Mouse (Mus musculus): ENCODE data around the gene Nav2. TPM values are rescaled to one million over a fixed set of nuclear protein-coding genes. Genes with fewer than 3 reads are reported as not detected.

The Nav2 gene
- polyA plus RNA-seq, 1 experiment from 2014 or later: 7.5 TPM

- no peak overlapping the region for H3K9ac ChIP-seq (ENCODE audit: low read length)
- H3K4me2 ChIP-seq (ENCODE audit: low read depth, severe bottlenecking): no peak overlapping the region
- no peaks in the 10 kb centered on the region for H3K27me3 ChIP-seq (ENCODE audit: control insufficient read depth, insufficient read depth, low read length)
- no peaks in the 10 kb centered on the region for H3K36me3 ChIP-seq (ENCODE audit: control insufficient read depth, insufficient read depth, low read length)
- no peaks in the 10 kb centered on the region for H3K9me3 ChIP-seq (ENCODE audit: control insufficient read depth, low read length)
- H3K4me1 ChIP-seq (ENCODE audit: control insufficient read depth, insufficient read depth, low read length): peaks cover 10% of the 10 kb centered on the region; the same call in 1 of the 2 replicates
- WGBS: 81% methylated on average over 4 of the region's 4 CpGs
- H3K27ac ChIP-seq (replicated peaks; ENCODE audit: low read depth, low read length): no peak overlapping the region
- DNase-seq (ENCODE audit: low spot score) (no peak), ATAC-seq (ENCODE audit: insufficient number of reproducible peaks, low FRiP score, low TSS enrichment, low read depth) (no peak)
- no peak overlapping the region for H3K4me3 ChIP-seq (ENCODE audit: low read depth, low read length)
Measured at GRCm38 (mm10) chr7:49478886-49479285, 570.4 kb downstream of the Nav2 start.

- H3K9ac ChIP-seq (ENCODE audit: low read length): no peak overlapping the region
- no peaks in the 10 kb centered on the region for H3K9me3 ChIP-seq (ENCODE audit: control insufficient read depth, low read length)
- no peak for DNase-seq (ENCODE audit: low spot score)
- peaks cover 28% of the 10 kb centered on the region for H3K4me1 ChIP-seq (ENCODE audit: control insufficient read depth, insufficient read depth, low read length)
- no peak overlapping the region for H3K4me3 ChIP-seq (ENCODE audit: low read depth, low read length)
- H3K4me2 ChIP-seq (ENCODE audit: low read depth, severe bottlenecking): no peak overlapping the region
- ATAC-seq (ENCODE audit: insufficient number of reproducible peaks, low FRiP score, low TSS enrichment, low read depth): no peak
- WGBS: 85% methylated on average over 8 of the region's 8 CpGs
- no peaks in the 10 kb centered on the region for H3K27me3 ChIP-seq (ENCODE audit: control insufficient read depth, insufficient read depth, low read length)
- no peaks in the 10 kb centered on the region for H3K36me3 ChIP-seq (ENCODE audit: control insufficient read depth, insufficient read depth, low read length)
- no peak overlapping the region for H3K27ac ChIP-seq (replicated peaks; ENCODE audit: low read depth, low read length)
Measured at GRCm38 (mm10) chr7:49480962-49481361, 572.4 kb downstream of the Nav2 start.

- DNase-seq (ENCODE audit: low spot score) (peak; percentile 37), ATAC-seq (ENCODE audit: insufficient number of reproducible peaks, low FRiP score, low TSS enrichment, low read depth) (no peak)
- no peaks in the 10 kb centered on the region for H3K36me3 ChIP-seq (ENCODE audit: control insufficient read depth, insufficient read depth, low read length)
- whole genome bisulfite sequencing: 17% methylated on average over 11 of the region's 11 CpGs
- 0 out of 2 replicates have a peak overlapping the region, but pooled peaks have one; percentile 22 for H3K9ac ChIP-seq (ENCODE audit: low read length)
- peaks cover 20% of the 10 kb centered on the region for H3K4me1 ChIP-seq (ENCODE audit: control insufficient read depth, insufficient read depth, low read length)
- no peaks in the 10 kb centered on the region for H3K27me3 ChIP-seq (ENCODE audit: control insufficient read depth, insufficient read depth, low read length)
- no peaks in the 10 kb centered on the region for H3K9me3 ChIP-seq (ENCODE audit: control insufficient read depth, low read length)
- no peak overlapping the region for H3K4me3 ChIP-seq (ENCODE audit: low read depth, low read length)
- H3K4me2 ChIP-seq (ENCODE audit: low read depth, severe bottlenecking): peak overlapping the region; percentile 10; the same call in 1 of the 2 replicates
- no peak overlapping the region for H3K27ac ChIP-seq (replicated peaks; ENCODE audit: low read depth, low read length)
Measured at GRCm38 (mm10) chr7:49484036-49484744, 575.7 kb downstream of the Nav2 start.

GRCm38 (mm10) chr7:49485292-49485847 lies 576.9 kb downstream of the Nav2 start:
- H3K4me1 ChIP-seq (ENCODE audit: control insufficient read depth, insufficient read depth, low read length): peaks cover 22% of the 10 kb centered on the region
- DNase-seq (ENCODE audit: low spot score): peak; percentile 55
- no peaks in the 10 kb centered on the region for H3K27me3 ChIP-seq (ENCODE audit: control insufficient read depth, insufficient read depth, low read length)
- peak; percentile 60 for ATAC-seq (ENCODE audit: insufficient number of reproducible peaks, low FRiP score, low TSS enrichment, low read depth)
- 0 out of 2 replicates have a peak overlapping the region, but pooled peaks have one; percentile 33 for H3K27ac ChIP-seq (replicated peaks; ENCODE audit: low read depth, low read length)
- no peaks in the 10 kb centered on the region for H3K36me3 ChIP-seq (ENCODE audit: control insufficient read depth, insufficient read depth, low read length)
- 16% methylated on average over 9 of the region's 9 CpGs for WGBS
- H3K9ac ChIP-seq (ENCODE audit: low read length): no peak overlapping the region
- H3K9me3 ChIP-seq (ENCODE audit: control insufficient read depth, low read length): no peaks in the 10 kb centered on the region
- H3K4me3 ChIP-seq (ENCODE audit: low read depth, low read length): no peak overlapping the region
- H3K4me2 ChIP-seq (ENCODE audit: low read depth, severe bottlenecking): peak overlapping the region; percentile 29

- Histone ChIP-seq H3K4me3 (ENCODE audit: low read depth, low read length) (no peak overlapping the region), H3K9me3 (ENCODE audit: control insufficient read depth, low read length) (no peaks in the 10 kb centered on the region), H3K27me3 (ENCODE audit: control insufficient read depth, insufficient read depth, low read length) (no peaks in the 10 kb centered on the region), H3K9ac (ENCODE audit: low read length) (no peak overlapping the region), H3K36me3 (ENCODE audit: control insufficient read depth, insufficient read depth, low read length) (no peaks in the 10 kb centered on the region), H3K4me1 (ENCODE audit: control insufficient read depth, insufficient read depth, low read length) (peaks cover 23% of the 10 kb centered on the region), H3K27ac (replicated peaks; ENCODE audit: low read depth, low read length) (no peak overlapping the region), H3K4me2 (ENCODE audit: low read depth, severe bottlenecking) (no peak overlapping the region)
- ATAC-seq (ENCODE audit: insufficient number of reproducible peaks, low FRiP score, low TSS enrichment, low read depth) (no peak), DNase-seq (ENCODE audit: low spot score) (no peak)
- WGBS: 86% methylated on average over 2 of the region's 2 CpGs
Measured at GRCm38 (mm10) chr7:49487347-49487746, 578.8 kb downstream of the Nav2 start.

- DNase-seq (ENCODE audit: low spot score) (no peak), ATAC-seq (ENCODE audit: insufficient number of reproducible peaks, low FRiP score, low TSS enrichment, low read depth) (no peak)
- H3K27ac ChIP-seq (replicated peaks; ENCODE audit: low read depth, low read length): no peak overlapping the region
- 53% methylated on average over 4 of the region's 4 CpGs for WGBS
- no peak overlapping the region for H3K9ac ChIP-seq (ENCODE audit: low read length)
- H3K4me2 ChIP-seq (ENCODE audit: low read depth, severe bottlenecking): no peak overlapping the region
- no peaks in the 10 kb centered on the region for H3K36me3 ChIP-seq (ENCODE audit: control insufficient read depth, insufficient read depth, low read length)
- no peaks in the 10 kb centered on the region for H3K9me3 ChIP-seq (ENCODE audit: control insufficient read depth, low read length)
- H3K4me1 ChIP-seq (ENCODE audit: control insufficient read depth, insufficient read depth, low read length): peaks cover 23% of the 10 kb centered on the region
- no peaks in the 10 kb centered on the region for H3K27me3 ChIP-seq (ENCODE audit: control insufficient read depth, insufficient read depth, low read length)
- H3K4me3 ChIP-seq (ENCODE audit: low read depth, low read length): no peak overlapping the region
Measured at GRCm38 (mm10) chr7:49488493-49489087, 580.1 kb downstream of the Nav2 start.

GRCm38 (mm10) chr7:49490814-49491213 lies 582.3 kb downstream of the Nav2 start:
- ATAC-seq (ENCODE audit: insufficient number of reproducible peaks, low FRiP score, low TSS enrichment, low read depth): no peak
- Histone ChIP-seq H3K4me2 (ENCODE audit: low read depth, severe bottlenecking) (no peak overlapping the region), H3K27ac (replicated peaks; ENCODE audit: low read depth, low read length) (no peak overlapping the region), H3K36me3 (ENCODE audit: control insufficient read depth, insufficient read depth, low read length) (no peaks in the 10 kb centered on the region), H3K4me1 (ENCODE audit: control insufficient read depth, insufficient read depth, low read length) (peaks cover 6% of the 10 kb centered on the region), H3K9me3 (ENCODE audit: control insufficient read depth, low read length) (no peaks in the 10 kb centered on the region), H3K4me3 (ENCODE audit: low read depth, low read length) (no peak overlapping the region), H3K9ac (ENCODE audit: low read length) (no peak overlapping the region), H3K27me3 (ENCODE audit: control insufficient read depth, insufficient read depth, low read length) (no peaks in the 10 kb centered on the region)
- DNase-seq (ENCODE audit: low spot score): no peak
- WGBS: 77% methylated on average over 10 of the region's 10 CpGs

- Histone ChIP-seq H3K4me2 (ENCODE audit: low read depth, severe bottlenecking) (no peak overlapping the region), H3K36me3 (ENCODE audit: control insufficient read depth, insufficient read depth, low read length) (no peaks in the 10 kb centered on the region), H3K4me1 (ENCODE audit: control insufficient read depth, insufficient read depth, low read length) (peaks cover 19% of the 10 kb centered on the region), H3K4me3 (ENCODE audit: low read depth, low read length) (no peak overlapping the region), H3K9me3 (ENCODE audit: control insufficient read depth, low read length) (no peaks in the 10 kb centered on the region), H3K9ac (ENCODE audit: low read length) (no peak overlapping the region), H3K27me3 (ENCODE audit: control insufficient read depth, insufficient read depth, low read length) (no peaks in the 10 kb centered on the region), H3K27ac (replicated peaks; ENCODE audit: low read depth, low read length) (no peak overlapping the region)
- DNase-seq (ENCODE audit: low spot score): no peak
- no peak for ATAC-seq (ENCODE audit: insufficient number of reproducible peaks, low FRiP score, low TSS enrichment, low read depth)
Measured at GRCm38 (mm10) chr7:49492622-49493021, 584.1 kb downstream of the Nav2 start.
